Mouse (Mus musculus): ENCODE measurements around the gene Tmem106a. TPM values are rescaled to one million over a fixed set of nuclear protein-coding genes. Genes with fewer than 3 reads are reported as not detected.
A peak's percentile ranks its signal among the peaks of the same experiment; 100 is the strongest.
"Not testable (repeated sequence)": the region's sequence is repeated elsewhere in the genome, so short reads cannot be mapped to it uniquely, and the experiment has no call there.

The Tmem106a gene
- polyA plus RNA-seq, 1 experiment from 2014 or later: 9.6 TPM

DNA sequence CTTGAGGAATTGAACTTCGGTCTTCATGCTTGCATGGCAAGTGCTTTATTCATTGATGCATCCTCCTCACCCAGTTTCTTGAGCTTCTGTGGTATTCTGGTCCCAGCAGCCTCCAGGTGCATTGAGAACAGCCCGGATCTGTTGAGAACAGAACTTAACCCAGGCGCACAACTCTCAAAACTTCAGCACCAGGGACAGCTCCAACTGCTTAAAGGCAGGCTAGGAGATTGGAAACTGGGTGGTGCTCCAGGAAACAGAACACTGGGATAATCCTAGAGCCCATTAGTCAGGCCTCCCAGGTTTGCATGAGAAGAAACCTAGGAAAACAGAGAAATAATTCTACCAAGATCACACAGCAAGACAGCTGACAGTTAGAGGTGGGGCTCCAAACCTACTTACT lies 20.4 kb downstream of the Tmem106a start:
- Histone ChIP-seq H3K4me2 (replicated peaks) (no peak overlapping the region), H3K36me3 (no peaks in the 10 kb centered on the region), H3K4me1 (peaks cover 4% of the 10 kb centered on the region; the same call in 1 of the 2 replicates), H3K9me3 (replicated peaks) (no peaks in the 10 kb centered on the region), H3K27me3 (no peaks in the 10 kb centered on the region), H3K27ac (replicated peaks) (no peak overlapping the region), H3K9ac (no peak overlapping the region), H3K4me3 (replicated peaks) (no peak overlapping the region)
- 8% methylated on average over 3 of the region's 3 CpGs for WGBS
- no peak for ATAC-seq (ENCODE audit: insufficient number of reproducible peaks, low FRiP score, low TSS enrichment, low read depth)

DNA sequence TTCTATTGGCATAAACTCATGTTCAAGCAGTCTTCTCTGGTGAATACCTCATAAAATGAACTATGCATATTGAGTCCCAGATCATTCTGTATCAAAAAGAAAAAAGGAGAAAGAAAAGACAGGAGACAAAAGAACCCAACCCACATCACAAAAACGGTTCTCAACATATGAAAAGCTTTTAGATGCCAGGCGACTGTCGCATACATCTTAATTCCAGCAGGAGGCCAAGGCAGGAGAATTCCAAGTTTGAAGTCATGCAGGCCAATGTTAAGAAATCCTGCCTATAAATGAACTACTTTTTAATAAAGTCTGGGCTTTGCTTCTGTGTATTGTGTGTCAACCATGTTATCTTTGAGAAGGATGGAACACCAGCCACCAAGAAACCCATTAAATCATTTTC lies 22.1 kb downstream of the Tmem106a start:
- Histone ChIP-seq H3K4me3 (replicated peaks) (no peak overlapping the region), H3K36me3 (no peaks in the 10 kb centered on the region), H3K27ac (replicated peaks) (no peak overlapping the region), H3K4me1 (peaks cover 4% of the 10 kb centered on the region; the same call in 1 of the 2 replicates), H3K9ac (no peak overlapping the region), H3K4me2 (replicated peaks) (peak overlapping the region; percentile 42), H3K9me3 (replicated peaks) (no peaks in the 10 kb centered on the region), H3K27me3 (no peaks in the 10 kb centered on the region)
- WGBS: 3% methylated on average over 3 of the region's 3 CpGs
- ATAC-seq (ENCODE audit: insufficient number of reproducible peaks, low FRiP score, low TSS enrichment, low read depth): no peak

DNA sequence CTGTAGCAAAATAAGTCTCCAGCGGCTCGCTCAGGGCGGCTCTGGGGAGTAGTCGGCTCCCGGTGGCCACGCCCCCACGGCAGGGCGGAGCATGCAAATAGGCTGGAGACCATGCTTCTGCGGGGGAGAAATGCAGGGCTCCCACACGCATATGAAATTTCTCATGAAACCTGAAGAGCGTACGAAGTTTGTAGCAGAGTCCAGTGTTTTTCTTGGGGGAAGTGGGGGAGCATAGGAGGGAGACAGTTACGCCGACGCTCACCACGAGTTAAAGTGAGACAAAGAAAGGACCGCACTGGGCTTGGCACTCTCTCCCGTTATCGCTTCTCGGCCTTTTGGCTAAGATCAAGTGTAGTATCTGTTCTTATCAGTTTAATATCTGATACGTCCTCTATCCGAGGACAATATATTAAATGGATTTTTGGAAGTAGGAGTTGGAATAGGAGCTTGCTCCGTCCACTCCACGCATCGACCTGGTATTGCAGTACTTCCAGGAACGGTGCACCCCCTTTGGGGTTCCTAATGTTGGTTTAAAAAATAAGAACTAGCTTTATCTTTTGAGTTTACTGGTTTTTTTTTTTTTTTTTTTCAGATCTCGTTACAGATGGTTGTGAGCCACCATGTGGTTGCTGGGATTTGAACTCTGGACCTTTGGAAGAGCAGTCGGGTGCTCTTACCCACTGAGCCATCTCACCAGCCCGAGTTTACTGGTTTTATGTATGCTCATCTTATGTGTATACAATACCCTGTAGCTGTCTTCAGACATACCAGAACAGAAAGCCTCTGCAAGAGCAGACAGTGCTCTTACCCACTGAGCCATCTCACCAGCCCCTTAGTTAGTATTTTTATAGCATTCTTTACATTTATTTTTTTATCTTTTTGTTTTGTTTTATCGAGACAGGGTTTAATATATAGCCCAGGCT lies 22.8 kb downstream of the Tmem106a start:
- H3K36me3 ChIP-seq; H3K9ac ChIP-seq; H3K4me1 ChIP-seq; H3K27me3 ChIP-seq; H3K9me3 ChIP-seq (replicated peaks); H3K27ac ChIP-seq (replicated peaks): not testable (repeated sequence)
- ATAC-seq (ENCODE audit: insufficient number of reproducible peaks, low FRiP score, low TSS enrichment, low read depth): peak; percentile 70
- peak overlapping the region; percentile 30 for H3K4me3 ChIP-seq (replicated peaks)
- H3K4me2 ChIP-seq (replicated peaks): peak overlapping the region; percentile 42
- 1% methylated on average over 30 of the region's 30 CpGs for WGBS

DNA sequence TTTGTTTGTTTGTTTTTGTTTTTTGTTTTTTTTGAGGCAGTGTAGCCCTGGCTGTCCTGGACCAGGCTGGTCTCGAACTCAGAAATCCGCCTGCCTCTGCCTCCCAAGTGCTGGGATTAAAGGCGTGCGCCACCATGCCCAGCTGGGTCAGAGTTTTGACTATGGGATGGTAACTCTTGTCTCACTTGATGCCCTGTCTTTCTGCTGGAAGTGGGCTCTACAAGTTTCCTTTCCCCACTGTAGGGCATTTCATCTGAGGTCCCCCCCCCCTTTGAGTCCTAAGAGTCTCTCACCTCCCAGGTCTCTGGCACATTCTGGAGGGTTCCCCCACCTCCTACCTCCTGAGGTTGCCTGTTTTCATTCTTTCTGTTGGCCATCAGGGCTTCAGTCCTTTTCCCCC lies 25.1 kb downstream of the Tmem106a start:
- not testable (repeated sequence) for ATAC-seq (ENCODE audit: insufficient number of reproducible peaks, low FRiP score, low TSS enrichment, low read depth); H3K4me1 ChIP-seq; H3K4me3 ChIP-seq (replicated peaks); H3K36me3 ChIP-seq; H3K27me3 ChIP-seq; H3K9ac ChIP-seq; H3K27ac ChIP-seq (replicated peaks); H3K4me2 ChIP-seq (replicated peaks); H3K9me3 ChIP-seq (replicated peaks)
- 91% methylated on average over 4 of the region's 4 CpGs for WGBS

DNA sequence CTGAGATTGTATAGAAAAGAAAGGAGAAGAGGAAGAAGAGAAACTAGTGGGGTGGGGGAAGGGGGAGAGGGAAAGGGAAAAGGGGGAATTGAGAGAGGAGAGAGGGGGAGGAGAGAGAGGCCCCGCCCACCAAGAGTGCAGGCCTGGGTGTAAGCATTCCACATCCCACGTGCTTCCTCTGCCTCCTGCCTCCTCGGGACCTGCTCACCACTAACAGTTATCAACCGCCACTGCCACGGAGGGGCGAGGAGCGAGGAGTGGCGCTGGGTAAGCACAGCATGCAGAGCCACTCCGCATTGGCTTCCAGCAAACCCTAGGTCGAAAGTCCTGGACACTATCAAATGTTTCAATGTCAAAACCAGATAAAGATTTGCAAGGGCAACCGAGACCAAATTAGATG lies 28.4 kb downstream of the Tmem106a start:
- no peak for ATAC-seq (ENCODE audit: insufficient number of reproducible peaks, low FRiP score, low TSS enrichment, low read depth)
- H3K9ac ChIP-seq: no peak overlapping the region
- H3K36me3 ChIP-seq: no peaks in the 10 kb centered on the region
- H3K9me3 ChIP-seq (replicated peaks): no peaks in the 10 kb centered on the region
- H3K4me3 ChIP-seq (replicated peaks): no peak overlapping the region
- H3K27me3 ChIP-seq: no peaks in the 10 kb centered on the region
- WGBS: 30% methylated on average over 11 of the region's 11 CpGs
- no peak overlapping the region for H3K27ac ChIP-seq (replicated peaks)
- H3K4me1 ChIP-seq: no peaks in the 10 kb centered on the region
- H3K4me2 ChIP-seq (replicated peaks): no peak overlapping the region

DNA sequence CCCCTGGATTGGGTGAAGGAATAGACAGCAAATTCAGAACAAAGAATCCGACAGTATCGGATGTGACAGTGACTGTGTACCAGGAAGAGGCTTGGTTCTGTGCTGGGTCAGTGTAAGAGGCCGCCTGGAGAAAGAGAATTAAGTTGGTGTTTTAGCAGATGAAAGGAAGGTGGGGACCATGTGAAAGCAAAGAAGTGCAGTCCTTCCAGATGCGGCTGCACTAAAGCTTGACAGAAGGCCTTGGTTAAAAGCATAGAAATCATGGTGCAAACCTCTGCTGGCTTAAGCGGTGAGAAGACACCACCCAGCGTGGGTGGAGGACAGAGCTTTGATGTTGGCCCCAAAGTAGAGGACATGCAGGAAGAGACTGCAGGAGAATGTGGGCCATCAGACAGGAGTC lies 31.6 kb downstream of the Tmem106a start:
- no peaks in the 10 kb centered on the region for H3K27me3 ChIP-seq
- H3K36me3 ChIP-seq: no peaks in the 10 kb centered on the region
- 80% methylated on average over 6 of the region's 6 CpGs for WGBS
- no peak overlapping the region for H3K4me2 ChIP-seq (replicated peaks)
- peaks cover 6% of the 10 kb centered on the region for H3K4me1 ChIP-seq
- no peak overlapping the region for H3K9ac ChIP-seq
- no peak overlapping the region for H3K27ac ChIP-seq (replicated peaks)
- ATAC-seq (ENCODE audit: insufficient number of reproducible peaks, low FRiP score, low TSS enrichment, low read depth): no peak
- no peaks in the 10 kb centered on the region for H3K9me3 ChIP-seq (replicated peaks)
- no peak overlapping the region for H3K4me3 ChIP-seq (replicated peaks)

DNA sequence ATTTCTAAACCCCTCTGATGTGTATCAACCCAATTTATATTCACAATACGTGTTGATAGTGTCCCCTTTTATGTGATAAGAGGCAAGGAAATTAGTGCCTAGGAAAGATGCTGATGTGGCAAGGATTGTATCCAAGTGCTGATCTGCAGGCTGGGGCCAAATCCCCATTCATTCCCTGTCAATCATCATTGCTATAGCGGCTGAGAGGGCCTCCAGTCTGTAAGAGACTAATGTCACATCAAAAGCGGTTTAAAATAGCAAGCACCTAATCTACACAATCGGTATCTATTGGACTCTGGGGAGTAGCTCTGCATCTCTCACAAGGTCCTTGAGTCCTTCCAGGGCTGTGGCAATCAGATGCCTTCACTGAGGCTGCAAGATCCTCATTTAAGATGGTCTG lies 32.1 kb downstream of the Tmem106a start:
- Histone ChIP-seq H3K4me1 (peaks cover 6% of the 10 kb centered on the region), H3K9ac (no peak overlapping the region), H3K36me3 (no peaks in the 10 kb centered on the region), H3K27me3 (no peaks in the 10 kb centered on the region), H3K9me3 (replicated peaks) (no peaks in the 10 kb centered on the region), H3K4me2 (replicated peaks) (no peak overlapping the region), H3K4me3 (replicated peaks) (no peak overlapping the region), H3K27ac (replicated peaks) (no peak overlapping the region)
- WGBS: 56% methylated on average over 4 of the region's 4 CpGs
- no peak for ATAC-seq (ENCODE audit: insufficient number of reproducible peaks, low FRiP score, low TSS enrichment, low read depth)

DNA sequence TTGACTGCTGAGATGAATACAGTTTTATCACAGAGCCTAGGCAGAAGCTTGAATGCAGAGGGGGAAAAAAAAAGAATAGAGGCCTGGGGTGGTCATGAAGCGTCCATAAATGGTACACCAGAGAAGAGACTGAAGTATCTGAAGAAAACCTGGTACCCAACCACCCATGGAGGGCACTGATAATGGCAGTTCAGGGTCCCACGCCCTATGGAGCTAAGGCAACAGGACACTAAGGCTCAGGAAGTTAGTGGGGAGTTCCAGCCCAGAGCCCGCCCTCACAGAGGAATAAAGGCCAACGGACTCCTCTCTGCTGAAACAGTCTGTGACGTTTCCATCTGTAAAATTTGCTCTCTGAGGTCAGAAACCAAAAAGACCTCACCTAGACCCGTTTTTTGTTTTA lies 33.3 kb downstream of the Tmem106a start:
- no peak overlapping the region for H3K27ac ChIP-seq (replicated peaks)
- H3K4me2 ChIP-seq (replicated peaks): no peak overlapping the region
- no peak overlapping the region for H3K4me3 ChIP-seq (replicated peaks)
- H3K9ac ChIP-seq: no peak overlapping the region
- no peaks in the 10 kb centered on the region for H3K36me3 ChIP-seq
- no peaks in the 10 kb centered on the region for H3K27me3 ChIP-seq
- ATAC-seq (ENCODE audit: insufficient number of reproducible peaks, low FRiP score, low TSS enrichment, low read depth): no peak
- H3K4me1 ChIP-seq: peaks cover 6% of the 10 kb centered on the region
- WGBS: 75% methylated on average over 6 of the region's 6 CpGs
- no peaks in the 10 kb centered on the region for H3K9me3 ChIP-seq (replicated peaks)

DNA sequence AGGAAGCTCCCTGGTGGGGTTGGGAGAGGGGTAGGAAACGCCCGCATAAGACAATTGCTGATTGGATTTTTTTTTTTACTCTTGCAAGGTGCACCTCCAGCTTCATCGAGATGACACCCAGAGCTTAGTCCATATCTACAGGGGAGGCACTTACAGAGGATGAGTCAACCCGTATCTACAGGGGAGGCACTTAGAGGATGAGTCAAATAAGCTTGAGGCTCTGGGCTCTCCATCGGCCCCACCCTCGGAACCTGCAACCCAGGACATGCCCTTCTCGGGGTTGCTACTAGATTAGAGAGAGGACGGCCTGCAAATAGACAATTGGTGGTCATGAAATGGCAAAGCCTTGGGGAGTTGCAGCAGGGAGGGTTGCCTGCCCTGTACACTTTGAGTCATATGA lies 34.1 kb downstream of the Tmem106a start:
- Histone ChIP-seq H3K27ac (replicated peaks) (no peak overlapping the region), H3K27me3 (no peaks in the 10 kb centered on the region), H3K4me1 (peaks cover 6% of the 10 kb centered on the region), H3K9ac (no peak overlapping the region), H3K4me2 (replicated peaks) (no peak overlapping the region), H3K4me3 (replicated peaks) (no peak overlapping the region), H3K9me3 (replicated peaks) (no peaks in the 10 kb centered on the region), H3K36me3 (no peaks in the 10 kb centered on the region)
- 79% methylated on average over 8 of the region's 8 CpGs for WGBS
- no peak for ATAC-seq (ENCODE audit: insufficient number of reproducible peaks, low FRiP score, low TSS enrichment, low read depth)

DNA sequence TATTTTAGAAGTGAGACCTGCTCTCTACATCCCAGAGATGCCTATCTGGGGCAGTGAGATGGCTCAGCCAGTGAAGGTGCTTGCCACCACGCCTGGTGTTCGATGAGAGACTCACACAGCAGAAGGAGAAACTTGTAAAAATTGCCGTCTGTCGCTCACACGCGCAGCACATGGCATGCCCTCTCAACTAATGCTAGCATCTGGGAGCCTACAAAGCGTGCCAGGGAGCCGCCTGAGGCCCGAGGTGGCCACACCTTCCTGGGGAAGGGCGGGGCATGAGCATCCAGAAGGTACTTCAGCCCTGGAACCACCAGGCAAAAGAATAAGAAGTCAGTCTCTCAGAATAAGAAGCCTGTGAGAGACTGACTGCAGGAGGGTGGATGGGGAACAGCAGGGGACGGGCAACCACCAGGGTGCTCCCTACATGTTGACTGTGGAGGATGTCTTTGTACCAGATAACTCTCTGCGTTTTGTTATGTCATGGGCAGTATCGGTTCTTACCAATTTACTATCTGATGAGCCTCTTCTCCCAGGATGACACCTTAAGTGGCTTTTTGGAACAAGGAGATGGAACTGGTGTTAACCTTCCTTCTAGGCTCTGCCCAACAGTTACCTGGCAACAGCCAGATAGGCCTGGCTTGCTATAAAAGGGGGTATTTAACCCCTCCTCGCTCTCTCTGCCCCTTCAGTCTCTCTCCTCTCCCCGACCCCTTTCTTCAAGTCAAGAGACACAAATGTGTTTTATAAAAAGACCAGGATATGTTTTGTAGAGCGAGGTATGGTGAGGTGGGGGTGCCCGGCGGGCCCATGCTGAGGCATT lies 35.1 kb downstream of the Tmem106a start:
- H3K9ac ChIP-seq: no peak overlapping the region
- H3K4me2 ChIP-seq (replicated peaks): no peak overlapping the region
- 18% methylated on average over 18 of the region's 18 CpGs for WGBS

DNA sequence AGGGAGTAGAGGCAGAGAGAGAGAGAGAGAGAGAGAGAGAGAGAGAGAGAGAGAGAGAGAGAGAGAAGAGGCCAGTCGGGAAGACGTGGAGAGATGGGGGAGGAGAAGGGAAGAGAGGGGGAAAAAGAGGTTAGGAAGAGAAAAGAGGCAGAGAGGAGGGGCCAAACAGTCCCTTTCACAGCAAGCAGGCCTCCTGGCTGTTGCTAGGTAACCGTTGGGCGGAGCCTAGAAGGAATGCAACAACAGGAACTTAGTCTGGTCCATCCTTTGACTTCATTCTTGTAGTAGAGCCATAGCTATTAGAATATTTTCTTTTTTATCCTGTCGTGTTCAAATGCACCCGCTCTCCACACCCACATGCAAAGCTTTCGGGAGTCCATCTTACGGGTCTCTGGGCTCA lies 35.8 kb downstream of the Tmem106a start:
- peaks cover 6% of the 10 kb centered on the region for H3K4me1 ChIP-seq
- no peak overlapping the region for H3K4me3 ChIP-seq (replicated peaks)
- H3K27me3 ChIP-seq: no peaks in the 10 kb centered on the region
- H3K9ac ChIP-seq: no peak overlapping the region
- no peaks in the 10 kb centered on the region for H3K9me3 ChIP-seq (replicated peaks)
- H3K36me3 ChIP-seq: no peaks in the 10 kb centered on the region
- ATAC-seq (ENCODE audit: insufficient number of reproducible peaks, low FRiP score, low TSS enrichment, low read depth): no peak
- peak overlapping the region; percentile 29 for H3K4me2 ChIP-seq (replicated peaks)
- H3K27ac ChIP-seq (replicated peaks): no peak overlapping the region
- WGBS: 10% methylated on average over 8 of the region's 8 CpGs

More for the DNA sequence above, 35.1 kb downstream of the Tmem106a start:
- Histone ChIP-seq H3K9me3 (replicated peaks) (no peaks in the 10 kb centered on the region), H3K27ac (replicated peaks) (0 out of 2 replicates have a peak overlapping the region, but pooled peaks have one; percentile 17), H3K36me3 (no peaks in the 10 kb centered on the region), H3K4me3 (replicated peaks) (no peak overlapping the region), H3K4me1 (peaks cover 6% of the 10 kb centered on the region), H3K27me3 (no peaks in the 10 kb centered on the region)
- no peak for ATAC-seq (ENCODE audit: insufficient number of reproducible peaks, low FRiP score, low TSS enrichment, low read depth)
